Mouse (Mus musculus): ENCODE data around the gene Ltbp1. TPM values are rescaled to one million over a fixed set of nuclear protein-coding genes. Genes with fewer than 3 reads are reported as not detected.

Ltbp1 gene
- total and polyA plus RNA-seq, 3 experiments: 2.3 to 6.4 (median 2.5) TPM

DNA sequence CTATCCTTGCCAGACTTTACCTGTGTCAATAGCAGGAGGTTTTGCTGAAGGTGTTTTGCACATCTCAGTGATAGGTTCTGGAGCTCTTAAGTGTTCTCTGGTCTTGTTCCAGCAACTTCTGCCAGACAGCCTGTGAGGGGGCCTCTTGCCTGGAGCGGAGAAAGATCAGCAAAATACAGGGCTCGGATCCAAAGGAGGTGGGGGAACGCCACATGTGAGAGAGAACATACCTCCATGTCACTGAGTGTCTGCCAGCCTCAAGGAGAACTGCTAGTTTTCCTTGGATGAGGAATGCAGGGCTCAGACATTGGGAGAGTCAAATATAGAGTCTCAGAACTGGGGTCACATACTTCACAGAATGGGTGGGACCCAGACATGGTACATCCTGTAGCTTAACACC is 230.4 kb downstream of the Ltbp1 start:
- in situ Hi-C loops (cut with MboI; ENCODE audit: low pct_ligation_motif_present, low pct_unique_long_range_greater_than_20kb, low sequenced_read_pairs) (no loop called here), dilution Hi-C loops (cut with MboI; ENCODE audit: extremely low pct_ligation_motif_present, extremely low pct_unique_long_range_greater_than_20kb, low sequenced_read_pairs) (no loop called here)
- Histone ChIP-seq H3K4me1 (ENCODE audit: control insufficient read depth in 1 of 2, insufficient read depth in 2 of 2) (peaks cover 0 to 14% of the 10 kb centered on the region in 2 experiments; a peak in 3 of 4 replicates), H3K27me3 (replicated peaks) (no peaks in the 10 kb centered on the region), H3K27ac (ENCODE audit: insufficient read depth, low read depth) (no peak overlapping the region), H3K4me3 (replicated peaks in 1 of 3; ENCODE audit: low read depth in 2 of 3, low read length in 2 of 3, poor library complexity in 1 of 3) (no peak overlapping the region), H3K4me2 (ENCODE audit: insufficient read depth, low read depth, poor library complexity, severe bottlenecking) (no peak overlapping the region), H3K9ac (ENCODE audit: insufficient read depth, low read depth) (no peak overlapping the region), H3K9me3 (replicated peaks; ENCODE audit: low read length) (no peaks in the 10 kb centered on the region), H3K36me3 (replicated peaks in 1 of 2; ENCODE audit: control insufficient read depth in 1 of 2, insufficient read depth in 1 of 2, low read length in 1 of 2) (no peaks in the 10 kb centered on the region), H3K79me2 (replicated peaks; ENCODE audit: control insufficient read depth, extremely low read depth, insufficient read depth, poor library complexity, severe bottlenecking) (no peaks in the 10 kb centered on the region)
- no peak for TF ChIP-seq E2F4 (IDR thresholded peaks at IDR 0.05; ENCODE audit: insufficient replicate concordance, low read depth, low read length)
- TF ChIP-seq RAD21 (IDR thresholded peaks at IDR 0.05; ENCODE audit: low read depth, low read length): no peak
- no peak for TF ChIP-seq SMC3 (IDR thresholded peaks at IDR 0.05; ENCODE audit: low read depth, low read length)
- no peak for TF ChIP-seq POLR2A (IDR thresholded peaks at IDR 0.05; ENCODE audit: low read depth, low read length)
- TF ChIP-seq GABPA (IDR thresholded peaks at IDR 0.05; ENCODE audit: insufficient replicate concordance, low read depth, low read length): no peak
- no peak for TF ChIP-seq JUND (conservative IDR thresholded peaks at IDR 0.05; ENCODE audit: low read depth, low read length)
- TF ChIP-seq ELF1 (IDR thresholded peaks at IDR 0.05; ENCODE audit: low read depth, low read length): no peak
- TF ChIP-seq MYC (IDR thresholded peaks at IDR 0.05; ENCODE audit: low read depth, low read length): no peak
- TF ChIP-seq CTCF (conservative IDR thresholded peaks at IDR 0.05 in 1 of 2, IDR thresholded peaks at IDR 0.05 in 1 of 2; ENCODE audit: low read depth in 2 of 2, low read length in 2 of 2): no peak
- TF ChIP-seq KAT2A (IDR thresholded peaks at IDR 0.05; ENCODE audit: insufficient replicate concordance, low read length): no peak
- TF ChIP-seq SIN3A (IDR thresholded peaks at IDR 0.05; ENCODE audit: low read length): no peak
- TF ChIP-seq NRF1 (IDR thresholded peaks at IDR 0.05; ENCODE audit: low read depth, low read length): no peak
- no peak for TF ChIP-seq ZMIZ1 (IDR thresholded peaks at IDR 0.05; ENCODE audit: low read depth, low read length)
- TF ChIP-seq USF2 (conservative IDR thresholded peaks at IDR 0.05; ENCODE audit: low read depth, low read length): no peak
- no peak for TF ChIP-seq MAFK (IDR thresholded peaks at IDR 0.05; ENCODE audit: insufficient replicate concordance, low read length)
- TF ChIP-seq TBP (conservative IDR thresholded peaks at IDR 0.05; ENCODE audit: low read depth, low read length): no peak
- TF ChIP-seq MXI1 (IDR thresholded peaks at IDR 0.05; ENCODE audit: low read depth, low read length): no peak
- TF ChIP-seq CHD2 (IDR thresholded peaks at IDR 0.05; ENCODE audit: low read length): no peak
- TF ChIP-seq USF1 (IDR thresholded peaks at IDR 0.05; ENCODE audit: low read depth, low read length): no peak
- DNase-seq (ENCODE audit: extremely low read depth): no peak

DNA sequence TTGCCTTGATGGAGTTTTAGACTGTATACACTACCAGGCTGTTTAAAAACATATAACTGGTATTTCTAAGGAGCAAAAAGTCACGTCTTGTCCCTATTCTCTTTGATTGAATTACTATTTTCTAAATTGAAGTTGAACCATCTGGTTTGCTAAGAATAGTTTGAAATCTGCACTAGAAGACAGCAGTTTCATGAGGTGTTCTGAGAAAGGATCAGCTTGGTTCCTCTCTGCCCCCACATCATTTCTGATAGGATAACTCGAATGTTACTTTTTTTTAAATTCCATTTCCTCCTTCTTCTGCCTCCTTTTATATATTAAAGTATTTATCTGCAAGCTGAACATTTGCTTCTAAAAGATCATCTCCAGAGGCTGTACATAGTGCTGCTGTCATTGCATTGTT is 231.2 kb downstream of the Ltbp1 start:
- H3K9ac ChIP-seq (ENCODE audit: insufficient read depth, low read depth): no peak overlapping the region
- H3K36me3 ChIP-seq (replicated peaks in 1 of 2; ENCODE audit: control insufficient read depth in 1 of 2, insufficient read depth in 1 of 2, low read length in 1 of 2): no peaks in the 10 kb centered on the region
- in situ Hi-C loops (cut with MboI; ENCODE audit: low pct_ligation_motif_present, low pct_unique_long_range_greater_than_20kb, low sequenced_read_pairs) (no loop called here), dilution Hi-C loops (cut with MboI; ENCODE audit: extremely low pct_ligation_motif_present, extremely low pct_unique_long_range_greater_than_20kb, low sequenced_read_pairs) (no loop called here)
- H3K4me1 ChIP-seq (ENCODE audit: control insufficient read depth in 1 of 2, insufficient read depth in 2 of 2): peaks cover 0 to 14% of the 10 kb centered on the region in 2 experiments; a peak in 3 of 4 replicates
- no peak overlapping the region for H3K4me3 ChIP-seq (replicated peaks in 1 of 3; ENCODE audit: low read depth in 2 of 3, low read length in 2 of 3, poor library complexity in 1 of 3)
- no peaks in the 10 kb centered on the region for H3K9me3 ChIP-seq (replicated peaks; ENCODE audit: low read length)
- H3K4me2 ChIP-seq (ENCODE audit: insufficient read depth, low read depth, poor library complexity, severe bottlenecking): no peak overlapping the region
- DNase-seq (ENCODE audit: extremely low read depth): no peak
- no peaks in the 10 kb centered on the region for H3K27me3 ChIP-seq (replicated peaks)
- H3K79me2 ChIP-seq (replicated peaks; ENCODE audit: control insufficient read depth, extremely low read depth, insufficient read depth, poor library complexity, severe bottlenecking): no peaks in the 10 kb centered on the region
- TF ChIP-seq CHD1 (IDR thresholded peaks at IDR 0.05; ENCODE audit: low read depth, low read length) (no peak), POLR2A (IDR thresholded peaks at IDR 0.05; ENCODE audit: low read depth, low read length) (no peak), ZKSCAN1 (IDR thresholded peaks at IDR 0.05; ENCODE audit: borderline replicate concordance, low read depth, low read length) (no peak), USF2 (conservative IDR thresholded peaks at IDR 0.05; ENCODE audit: low read depth, low read length) (no peak), IRF4 (IDR thresholded peaks at IDR 0.05; ENCODE audit: low read depth, low read length) (no peak), ZNF384 (IDR thresholded peaks at IDR 0.05; ENCODE audit: low read depth, low read length) (no peak), ELF1 (IDR thresholded peaks at IDR 0.05; ENCODE audit: low read depth, low read length) (no peak), MEF2A (IDR thresholded peaks at IDR 0.05; ENCODE audit: borderline replicate concordance, low read depth, low read length) (no peak), JUN (IDR thresholded peaks at IDR 0.05; ENCODE audit: insufficient read depth, low read depth, low read length) (no peak), USF1 (IDR thresholded peaks at IDR 0.05; ENCODE audit: low read depth, low read length) (no peak), MAZ (IDR thresholded peaks at IDR 0.05; ENCODE audit: low read depth, low read length) (no peak), NELFE (IDR thresholded peaks at IDR 0.05; ENCODE audit: low read depth, low read length) (no peak)
- no peak overlapping the region for H3K27ac ChIP-seq (ENCODE audit: insufficient read depth, low read depth)

All from CH12.LX (cell line).